Mouse (Mus musculus): Measurements from ENCODE around the gene Sh3bp2.

- TF ChIP-seq POLR2A (IDR thresholded peaks at IDR 0.05; ENCODE audit: low read depth, low read length) (no peak), CTCF (IDR thresholded peaks at IDR 0.05; ENCODE audit: extremely low read depth, insufficient read length, insufficient replicate concordance, low read depth, low read length) (no peak)
Observed at GRCm38 (mm10) chr5:34593202-34593727, 67.6 kb downstream of the Sh3bp2 start.

Data from small intestine, adult 2 months (tissue).